Mouse (Mus musculus): Measurements from ENCODE around the gene Fam120a. TPM values are rescaled to one million over a fixed set of nuclear protein-coding genes. Genes with fewer than 3 reads are reported as not detected.

Gene Fam120a
- polyA plus RNA-seq, 1 experiment: 82.0 TPM

DNA sequence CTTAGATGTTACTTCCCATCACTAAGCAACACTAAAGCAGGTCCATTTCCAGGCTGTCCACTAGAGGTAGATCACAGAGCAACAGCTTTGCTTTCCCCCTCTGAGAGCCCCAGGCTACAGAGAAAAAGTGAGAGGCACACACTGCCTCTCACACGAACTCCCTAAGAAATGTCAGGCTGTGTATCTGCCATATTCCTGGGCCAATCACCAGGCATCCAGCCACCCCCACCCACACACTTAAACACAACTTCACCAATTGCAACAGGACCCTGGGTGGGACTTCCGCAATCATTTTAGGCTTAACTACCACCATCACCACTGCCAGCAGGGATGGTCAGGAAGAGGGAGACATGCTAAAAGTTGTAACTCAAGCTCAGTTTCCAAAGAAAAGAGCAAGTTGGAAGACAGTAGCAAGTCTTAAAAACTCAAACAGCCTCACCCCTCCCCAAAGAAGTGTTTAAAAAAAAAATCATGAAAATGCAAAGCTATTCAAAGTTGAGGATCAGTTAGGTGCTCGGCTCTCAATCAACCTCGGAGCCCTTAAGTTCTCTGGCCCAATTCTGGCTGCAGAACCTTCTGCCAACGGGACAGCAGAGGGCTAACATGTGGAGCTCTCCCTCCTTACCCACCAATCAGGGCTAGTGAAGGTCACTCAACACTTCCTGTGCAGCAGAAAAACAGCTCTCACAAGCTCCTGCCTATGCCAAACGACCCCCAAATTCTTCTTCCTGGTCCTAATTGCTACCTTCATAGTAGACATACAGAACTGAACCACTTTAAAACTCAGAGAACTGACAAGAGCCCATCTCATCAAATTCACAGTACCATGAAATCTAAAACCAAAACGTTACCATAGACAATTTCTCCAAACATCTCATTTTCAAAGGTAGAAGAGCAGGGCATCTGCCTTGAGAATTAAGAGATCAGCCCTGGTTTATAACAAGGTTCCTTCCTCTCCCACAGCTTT, 2.0 kb downstream of the Fam120a start:
- DNase-seq (ENCODE audit: low read depth): no peak

- DNase-seq (ENCODE audit: low read depth): no peak
Measured at GRCm38 (mm10) chr13:48964850-48965249, 3.0 kb downstream of the Fam120a start.

DNA sequence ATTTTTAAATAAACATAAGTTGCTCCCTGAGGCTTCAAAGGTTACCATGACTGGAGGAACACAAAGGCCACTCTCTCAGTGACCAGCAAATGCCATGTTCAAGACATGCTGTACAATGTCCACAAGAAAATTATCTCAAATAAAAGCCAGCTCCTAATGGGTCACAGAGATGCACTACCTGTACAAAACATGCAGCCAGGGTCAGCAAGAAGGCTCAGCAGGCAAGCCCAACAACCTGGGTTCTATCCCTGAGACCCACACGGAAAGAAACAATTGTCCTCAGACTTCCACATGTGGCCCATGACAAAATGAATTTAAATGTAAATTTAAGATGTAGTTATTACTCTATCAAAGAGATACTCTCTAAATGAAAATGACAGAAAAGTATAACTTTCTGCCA, 4.7 kb downstream of the Fam120a start:
- no peak for DNase-seq (ENCODE audit: low read depth)

DNA sequence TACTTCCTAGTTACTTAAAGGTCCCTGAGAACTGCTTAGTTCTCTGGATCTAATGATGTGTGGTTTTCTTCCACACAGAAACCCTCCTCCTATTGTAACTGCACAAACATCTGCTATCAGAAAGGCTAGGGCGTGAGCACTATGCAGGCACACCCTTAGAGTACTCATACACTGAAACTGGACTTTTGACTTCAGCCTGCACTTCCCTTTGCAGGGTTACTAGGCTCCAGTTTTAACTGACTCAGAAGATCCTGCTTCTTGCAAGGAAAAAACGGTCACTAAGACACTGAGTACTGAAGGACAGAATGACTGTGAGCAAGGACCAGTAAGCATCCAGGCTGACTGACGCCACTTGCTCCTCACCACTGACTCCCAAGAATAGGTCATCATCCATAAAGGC, 5.3 kb downstream of the Fam120a start:
- no peak for DNase-seq (ENCODE audit: low read depth)

GRCm38 (mm10) chr13:48958608-48959007, 9.2 kb downstream of the Fam120a start:
- no peak for DNase-seq (ENCODE audit: low read depth)

- no peak for DNase-seq (ENCODE audit: low read depth)
Measured at GRCm38 (mm10) chr13:48954825-48955224, 13.0 kb downstream of the Fam120a start.

DNA sequence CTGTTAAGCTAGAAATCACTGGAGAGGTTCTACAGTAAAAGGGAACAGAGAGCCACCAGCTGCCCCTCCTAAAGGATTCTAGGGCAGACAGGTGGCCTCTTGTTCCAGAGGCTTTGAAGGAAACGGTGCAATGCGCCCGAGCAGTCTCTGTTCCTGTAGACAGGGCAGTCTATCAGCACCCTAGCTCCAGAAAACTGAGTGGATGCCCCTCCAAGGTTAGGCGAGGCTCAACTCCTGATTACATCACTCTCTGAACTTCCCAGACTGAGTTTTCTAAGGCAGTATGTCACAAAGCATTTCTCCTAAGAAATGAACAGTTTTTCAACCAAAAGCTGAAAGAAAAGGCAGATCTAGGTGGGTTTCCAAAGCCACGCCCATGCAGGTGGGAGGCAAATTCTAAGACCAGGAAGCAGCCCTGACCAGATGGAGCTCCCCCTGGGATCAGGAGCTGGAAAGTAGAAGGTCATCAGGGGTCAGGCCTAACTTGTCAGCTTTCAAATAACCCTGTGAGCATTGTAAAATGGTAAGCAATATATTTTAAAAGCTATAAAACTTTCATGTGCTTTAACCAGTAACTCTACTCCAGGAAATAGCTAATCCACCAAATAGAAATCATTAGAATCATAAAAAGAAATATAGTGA, 17.1 kb downstream of the Fam120a start:
- no peak for DNase-seq (ENCODE audit: low read depth)

- no peak for DNase-seq (ENCODE audit: low read depth)
Measured at GRCm38 (mm10) chr13:48948951-48949350, 18.9 kb downstream of the Fam120a start.

DNA sequence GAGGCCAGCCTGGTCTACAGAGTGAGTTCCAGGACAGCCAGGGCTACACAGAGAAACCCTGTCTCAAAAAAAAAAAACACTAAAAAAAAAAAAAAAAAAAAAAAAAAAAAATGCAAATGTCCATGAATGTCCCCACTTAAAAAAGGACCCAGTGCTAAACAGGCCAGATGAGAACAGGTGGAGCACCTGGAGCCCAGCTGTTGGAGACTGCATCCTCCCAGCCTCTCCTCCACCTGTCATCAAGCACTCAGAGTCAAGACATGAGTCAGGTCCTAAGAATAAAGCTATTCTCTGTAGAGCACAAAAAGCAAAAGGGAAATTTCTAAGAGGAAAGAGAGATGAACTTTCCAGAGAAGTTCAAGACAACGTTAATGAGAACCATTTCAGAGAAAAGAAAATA, 23.2 kb downstream of the Fam120a start:
- DNase-seq (ENCODE audit: low read depth): no peak

DNA sequence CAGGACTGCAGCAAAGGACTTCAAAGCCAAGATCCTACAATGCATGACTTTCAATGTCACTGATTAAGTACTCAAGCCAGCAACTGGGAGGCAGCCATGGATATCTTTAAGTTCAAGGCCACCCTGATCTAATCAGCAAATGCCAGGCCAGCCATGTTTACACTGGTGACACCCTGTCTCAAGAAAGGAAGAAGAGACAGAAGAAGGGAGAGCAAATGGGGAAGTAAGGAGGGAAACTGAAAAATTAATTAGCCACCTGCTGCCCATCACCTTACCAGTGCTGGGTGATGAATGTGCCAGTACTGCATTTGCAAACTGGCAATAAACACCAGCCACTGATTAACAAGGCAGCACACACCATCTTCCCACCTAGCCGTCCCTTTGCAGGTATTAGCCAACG, 25.3 kb downstream of the Fam120a start:
- no peak for DNase-seq (ENCODE audit: low read depth)

DNA sequence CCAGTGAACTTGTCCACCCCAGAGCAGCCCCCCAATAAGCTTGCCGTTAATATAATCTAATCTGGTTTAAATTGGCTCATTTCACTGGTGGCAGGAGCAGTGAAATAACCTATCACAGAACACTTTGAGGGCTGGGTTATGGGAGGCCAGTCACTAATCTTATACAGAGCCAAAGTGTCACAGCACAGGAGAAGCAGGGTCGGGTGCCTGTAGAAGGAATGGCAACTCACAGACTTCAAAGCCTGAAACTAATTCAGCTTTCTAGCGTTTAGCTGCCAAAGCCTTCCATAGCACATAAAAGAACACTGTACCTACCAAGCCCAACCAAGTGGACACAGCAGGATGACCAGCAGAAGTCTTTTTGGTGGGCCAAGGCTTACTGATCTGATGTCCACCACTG, 26.0 kb downstream of the Fam120a start:
- DNase-seq (ENCODE audit: low read depth): no peak

DNA sequence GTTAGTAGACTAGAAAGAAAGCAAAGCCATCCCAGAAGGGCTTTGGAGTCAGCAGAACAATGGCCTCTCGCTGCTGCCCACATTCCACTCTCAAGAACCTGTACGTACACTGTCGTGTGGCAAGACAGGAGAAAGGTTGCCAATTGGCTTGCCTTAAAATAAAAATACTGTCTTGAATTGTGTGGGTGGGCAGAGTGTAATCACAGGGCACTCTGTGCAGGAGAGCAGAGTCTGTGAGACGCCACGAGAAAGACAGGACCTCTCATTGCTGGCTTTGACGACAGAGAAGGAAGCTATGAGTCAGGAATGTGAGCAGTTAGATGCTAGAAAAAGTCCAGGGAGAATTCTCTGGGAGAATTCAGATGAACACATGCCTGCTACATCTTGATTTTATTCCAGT, 33.2 kb downstream of the Fam120a start:
- peak; percentile 97 for DNase-seq (ENCODE audit: low read depth)

GRCm38 (mm10) chr13:48932692-48933091, 35.1 kb downstream of the Fam120a start:
- DNase-seq (ENCODE audit: low read depth): peak; percentile 50

DNA sequence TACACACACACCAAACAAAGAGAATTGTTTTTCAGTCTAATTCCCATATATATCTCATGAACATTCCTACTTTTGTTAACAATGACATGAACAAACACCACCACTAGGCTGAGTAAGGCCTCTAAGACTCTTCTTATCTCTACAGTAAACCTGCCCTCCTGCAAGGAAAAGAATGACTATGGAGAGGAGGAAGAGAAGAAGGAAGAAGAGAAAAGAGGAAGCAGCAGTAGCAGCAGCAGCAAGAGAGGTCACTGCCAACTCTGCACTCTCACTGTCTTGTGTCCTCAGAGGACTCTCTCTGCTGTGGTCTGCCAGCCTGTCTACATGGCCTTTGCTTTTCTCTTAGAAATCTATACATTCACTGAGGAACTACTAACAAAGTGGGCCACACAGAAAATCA, 36.1 kb downstream of the Fam120a start:
- DNase-seq (ENCODE audit: low read depth): no peak

- DNase-seq (ENCODE audit: low read depth): no peak
Measured at GRCm38 (mm10) chr13:48931232-48931631, 36.6 kb downstream of the Fam120a start.

DNA sequence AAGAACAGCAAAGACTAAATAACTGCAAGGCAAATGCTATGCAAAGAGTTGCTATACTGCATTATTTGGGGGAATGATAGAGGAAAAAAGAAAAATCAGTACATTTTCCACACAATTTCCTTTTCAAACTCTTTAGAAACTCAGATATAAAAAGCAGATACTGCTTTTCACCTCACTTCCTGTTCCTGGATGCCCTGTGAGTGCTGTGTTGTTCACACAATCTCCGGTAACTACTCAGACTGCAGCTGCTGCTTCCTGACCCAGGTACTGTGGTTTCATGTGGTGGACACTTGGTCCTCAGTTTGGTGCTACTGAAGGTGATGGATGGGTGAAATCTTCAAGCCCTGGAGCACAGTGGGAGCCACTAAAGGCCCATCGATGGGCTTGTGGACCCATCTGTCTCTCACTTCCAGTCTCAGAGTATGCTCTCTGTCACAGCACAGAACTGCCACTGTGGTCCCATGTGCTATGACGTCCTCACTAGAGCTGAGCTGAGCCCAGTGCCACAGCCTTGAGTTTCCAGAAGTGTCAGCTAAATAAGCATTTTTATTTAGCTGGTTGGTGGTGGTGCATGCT, 38.2 kb downstream of the Fam120a start:
- no peak for DNase-seq (ENCODE audit: low read depth)

- DNase-seq (ENCODE audit: low read depth): no peak
Measured at GRCm38 (mm10) chr13:48927609-48928008, 40.2 kb downstream of the Fam120a start.

DNA sequence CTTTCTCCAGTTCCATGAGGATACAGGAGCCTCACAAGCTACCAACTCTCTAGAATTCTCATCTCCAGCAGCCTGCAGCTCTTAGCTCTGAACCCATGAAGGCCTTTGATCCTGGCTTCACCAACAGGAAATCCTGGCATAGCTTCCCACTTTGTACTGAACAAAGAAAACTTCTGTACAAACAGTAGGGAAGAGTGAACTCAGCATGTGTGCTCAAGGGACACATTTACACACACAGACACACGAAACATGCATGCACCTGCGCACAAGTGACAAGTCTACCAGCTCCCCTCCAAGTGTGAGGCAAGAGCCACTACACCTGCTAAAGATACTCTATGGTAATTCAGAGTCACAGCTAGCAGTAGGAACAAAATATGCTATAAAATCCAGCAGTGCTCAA, 45.1 kb downstream of the Fam120a start:
- DNase-seq (ENCODE audit: low read depth): no peak

DNA sequence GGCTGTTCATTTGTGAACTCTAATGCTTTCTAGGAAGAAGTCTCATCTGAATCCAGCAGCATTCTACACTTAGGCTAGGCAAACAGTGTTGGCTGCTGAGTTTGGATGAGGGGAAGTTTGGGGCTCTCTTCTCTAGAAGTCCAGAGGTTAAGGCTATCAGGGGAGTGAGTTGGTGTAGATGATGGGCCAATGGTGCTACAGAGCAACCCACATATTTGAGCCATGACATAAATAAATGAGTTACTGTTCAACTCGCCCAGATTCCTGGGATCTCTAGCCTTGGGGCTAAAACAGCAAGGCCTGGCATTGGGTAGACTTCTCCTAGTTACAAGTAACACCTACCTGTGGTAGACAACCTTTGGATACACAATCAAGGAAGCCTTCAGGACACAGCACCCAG, 46.6 kb downstream of the Fam120a start:
- DNase-seq (ENCODE audit: low read depth): no peak

DNA sequence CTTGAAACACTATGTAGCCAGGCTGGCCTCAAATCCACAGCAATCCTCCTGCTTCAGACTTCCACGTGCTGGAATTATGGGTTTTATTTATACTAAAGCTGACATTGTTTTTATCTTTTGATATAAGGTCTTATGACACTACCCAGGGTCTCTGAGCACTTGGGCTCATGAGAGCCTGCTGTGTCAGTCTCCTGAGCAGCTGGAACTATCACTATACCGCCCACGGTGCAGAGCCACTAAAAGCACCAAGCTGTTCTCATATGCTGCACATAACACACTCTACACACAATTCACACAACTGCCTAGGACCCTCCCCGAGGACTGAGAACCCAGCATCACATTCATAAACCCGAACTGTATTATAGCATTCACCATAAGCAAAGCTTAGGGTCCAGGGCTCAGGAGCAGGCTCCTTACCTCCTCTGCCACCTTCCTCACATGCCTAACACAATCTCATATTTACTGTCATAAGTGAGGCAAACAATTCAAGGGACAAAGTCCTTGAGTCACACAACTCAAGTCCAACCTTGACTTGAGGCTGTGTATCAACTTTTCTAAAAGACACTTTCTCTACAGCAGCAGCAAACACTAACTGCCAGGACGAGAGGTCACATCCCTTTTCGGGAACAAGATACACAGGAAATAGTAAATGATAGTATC, 47.9 kb downstream of the Fam120a start:
- no peak for DNase-seq (ENCODE audit: low read depth)

GRCm38 (mm10) chr13:48917113-48917599, 50.7 kb downstream of the Fam120a start:
- no peak for DNase-seq (ENCODE audit: low read depth)

DNA sequence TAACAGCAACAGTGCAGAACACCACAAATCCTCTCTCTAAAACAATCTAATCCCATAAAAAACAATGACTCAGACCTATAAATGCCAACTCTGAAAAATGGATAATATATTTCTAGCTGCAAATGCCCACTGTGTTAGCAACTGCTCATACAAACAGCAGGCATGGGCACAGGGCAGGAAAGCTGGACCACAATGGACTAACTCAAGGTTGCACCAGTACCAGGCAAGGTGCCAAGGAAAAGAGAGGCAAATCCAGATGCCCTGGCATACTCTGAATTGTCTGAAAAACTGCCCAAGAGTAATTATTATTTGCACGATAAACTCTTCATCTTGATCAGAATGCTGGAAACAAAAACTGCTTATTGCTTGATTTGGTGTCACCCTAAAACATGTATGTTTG, 54.1 kb downstream of the Fam120a start:
- DNase-seq (ENCODE audit: low read depth): no peak

All from gonadal fat pad, adult 2 months (tissue).